Mouse (Mus musculus) kidney, embryonic 15.5 days (tissue): ENCODE results near the gene Coro2a. TPM values are rescaled to one million over a fixed set of nuclear protein-coding genes. Genes with fewer than 3 reads are reported as not detected.
"Not testable (repeated sequence)": the region's sequence is repeated elsewhere in the genome, so short reads cannot be mapped to it uniquely, and the experiment has no call there.

Source experiments
- ATAC-seq: fragments of 200-750 bp; cut with Nextera tagmentation; replicated peaks from 2 replicates; pipeline ENCODE4 v1.8.0; 2017; ENCODE audit warnings: moderate TSS enrichment; ENCODE audit not compliant: low FRiP score
- H3K27ac ChIP-seq: fragments of 300-500 bp; sonication (generic); 2 replicates; pipeline ENCODE4 v1.5.1; 2015; ENCODE audit warnings: mild to moderate bottlenecking, inconsistent platforms
- H3K27me3 ChIP-seq: fragments of 300-500 bp; sonication (generic); 2 replicates; pipeline ENCODE4 v1.6.1; 2015; ENCODE audit warnings: inconsistent platforms
- H3K36me3 ChIP-seq: fragments of 300-500 bp; sonication (generic); 2 replicates; pipeline ENCODE4 v1.6.1; 2015; ENCODE audit warnings: inconsistent platforms
- H3K4me1 ChIP-seq: fragments of 300-500 bp; sonication (generic); 2 replicates; pipeline ENCODE4 v1.6.1; 2015; ENCODE audit warnings: inconsistent platforms
- H3K4me2 ChIP-seq: fragments of 300-500 bp; sonication (generic); 2 replicates; pipeline ENCODE4 v1.6.1; 2015; ENCODE audit warnings: moderate library complexity, mild to moderate bottlenecking, inconsistent platforms
- H3K4me3 ChIP-seq: fragments of 300-500 bp; sonication (generic); replicated peaks from 2 replicates; pipeline ENCODE4 v1.5.1; 2015; ENCODE audit warnings: mild to moderate bottlenecking, inconsistent platforms
- H3K9ac ChIP-seq: fragments of 300-500 bp; sonication (generic); 2 replicates; pipeline ENCODE4 v1.6.1; 2015; ENCODE audit warnings: mild to moderate bottlenecking, inconsistent platforms
- H3K9me3 ChIP-seq: fragments of 300-500 bp; sonication (generic); replicated peaks from 2 replicates; pipeline ENCODE4 v1.6.1; 2016; ENCODE audit warnings: inconsistent platforms
- WGBS: fragments of 180-500 bp; shearing (Covaris S2); methylation state at CpG from one replicate; pipeline ENCODE4 v1.1.7; 2015; ENCODE audit warnings: mixed read lengths; 5-methylcytosine and 5-hydroxymethylcytosine counted together
- polyA plus RNA-seq: library from polyadenylated mRNA; unstranded; fragments of >200 nt; fragmentation: Nextera tagmentation; extraction: Ambion mirVana; gene quantifications from 2 replicates; pipeline ENCODE4 v1.2.1, GENCODE M21; 2015

The Coro2a gene
- polyA plus RNA-seq, 1 experiment from 2014 or later = 4.8 TPM

- H3K4me1 ChIP-seq, H3K27me3 ChIP-seq, ATAC-seq, H3K9me3 ChIP-seq, H3K4me3 ChIP-seq, H3K4me2 ChIP-seq, H3K9ac ChIP-seq, H3K27ac ChIP-seq, H3K36me3 ChIP-seq: not testable (repeated sequence)
- WGBS = 94% methylated on average over 8 of the region's 8 CpGs
Measured at GRCm38 (mm10) chr4:46578796-46579346, 23.1 kb downstream of the Coro2a start.

GRCm38 (mm10) chr4:46578228-46578627, 23.8 kb downstream of the Coro2a start:
- peaks cover 7% of the 10 kb centered on the region; the same call in 1 of the 2 replicates for H3K9me3 ChIP-seq
- H3K4me2 ChIP-seq = no peak overlapping the region
- H3K27ac ChIP-seq = no peak overlapping the region
- H3K36me3 ChIP-seq = no peaks in the 10 kb centered on the region
- 0 out of 2 replicates have a peak, but pooled peaks cover 8% of the 10 kb centered on the region for H3K4me1 ChIP-seq
- no peak overlapping the region for H3K4me3 ChIP-seq
- H3K9ac ChIP-seq = no peak overlapping the region
- no peak for ATAC-seq
- WGBS = 80% methylated on average over 1 of the region's 1 CpGs
- no peaks in the 10 kb centered on the region for H3K27me3 ChIP-seq

DNA sequence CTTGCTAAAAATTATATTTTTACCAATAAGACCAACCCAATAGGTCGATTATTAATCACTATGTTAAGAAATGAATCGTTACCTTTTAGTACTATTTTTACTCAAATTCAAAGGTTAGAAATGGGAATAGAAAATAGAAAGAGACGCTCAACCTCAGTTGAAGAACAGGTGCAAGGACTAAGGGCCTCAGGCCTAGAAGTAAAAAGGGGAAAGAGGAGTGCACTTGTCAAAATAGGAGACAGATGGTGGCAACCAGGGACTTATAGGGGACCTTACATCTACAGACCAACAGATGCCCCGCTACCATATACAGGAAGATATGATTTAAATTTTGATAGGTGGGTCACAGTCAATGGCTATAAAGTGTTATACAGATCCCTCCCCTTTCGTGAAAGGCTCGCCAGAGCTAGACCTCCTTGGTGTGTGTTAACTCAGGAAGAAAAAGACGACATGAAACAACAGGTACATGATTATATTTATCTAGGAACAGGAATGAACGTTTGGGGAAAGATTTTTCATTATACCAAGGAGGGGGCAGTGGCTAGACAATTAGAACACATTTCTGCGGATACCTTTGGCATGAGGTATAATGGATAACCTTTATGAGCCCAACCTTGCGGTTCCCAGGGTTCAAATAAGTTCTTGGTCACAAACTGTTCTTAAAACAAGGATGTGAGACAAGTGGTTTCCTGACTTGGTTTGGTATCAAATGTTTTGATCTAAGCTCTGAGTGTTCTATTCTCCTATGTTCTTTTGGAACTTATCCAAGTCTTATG, 26.3 kb downstream of the Coro2a start:
- not testable (repeated sequence) for H3K4me3 ChIP-seq, ATAC-seq

GRCm38 (mm10) chr4:46574841-46575240, 27.2 kb downstream of the Coro2a start:
- Histone ChIP-seq H3K4me2 (no peak overlapping the region), H3K4me1 (peaks cover 8% of the 10 kb centered on the region; the same call in 1 of the 2 replicates), H3K27ac (no peak overlapping the region), H3K9ac (no peak overlapping the region), H3K4me3 (no peak overlapping the region), H3K27me3 (no peaks in the 10 kb centered on the region), H3K9me3 (no peaks in the 10 kb centered on the region), H3K36me3 (no peaks in the 10 kb centered on the region)
- 62% methylated on average over 12 of the region's 12 CpGs for WGBS
- ATAC-seq = no peak

More for the DNA sequence above, 26.3 kb downstream of the Coro2a start:
- not testable (repeated sequence) for H3K4me2 ChIP-seq, H3K9ac ChIP-seq, H3K27ac ChIP-seq, H3K27me3 ChIP-seq, H3K9me3 ChIP-seq, H3K4me1 ChIP-seq, H3K36me3 ChIP-seq
- WGBS = 84% methylated on average over 6 of the region's 10 CpGs

DNA sequence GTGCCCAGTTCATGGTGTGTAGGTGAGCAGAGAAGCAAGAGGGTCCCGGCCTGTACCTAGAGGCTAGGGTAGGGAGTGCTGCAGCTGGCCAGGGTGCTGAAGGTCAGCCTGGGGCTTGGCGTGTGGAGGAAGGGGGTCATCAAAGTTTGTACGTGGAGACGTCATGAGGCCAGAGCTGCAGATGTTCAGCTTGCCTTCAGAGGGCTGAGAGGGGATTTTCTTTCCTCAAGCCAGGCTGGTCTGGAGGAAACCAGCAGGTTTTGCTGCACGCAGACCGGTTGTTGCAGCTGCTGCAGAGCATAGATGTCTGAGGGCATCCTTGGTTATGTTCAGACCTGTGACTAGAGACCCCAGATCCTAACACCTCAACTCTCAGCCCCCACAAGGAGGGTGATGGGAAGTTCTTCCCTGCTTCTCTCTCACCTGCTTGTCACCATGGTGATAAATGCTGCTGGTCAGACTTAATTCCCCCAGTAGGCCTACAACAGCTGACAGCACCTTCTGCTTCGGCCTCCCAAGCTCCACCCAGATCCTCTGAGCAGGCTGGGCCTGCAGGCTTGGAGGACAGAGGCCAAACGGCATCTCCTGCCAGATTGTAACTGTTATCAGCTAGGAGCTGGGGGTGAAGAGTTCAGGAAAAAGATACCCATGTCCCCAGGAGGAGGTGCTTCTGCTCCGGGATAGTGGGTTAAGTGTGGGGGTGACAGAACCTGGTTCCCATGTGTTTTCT, 27.8 kb downstream of the Coro2a start:
- Histone ChIP-seq H3K4me1 (peaks cover 8% of the 10 kb centered on the region; the same call in 1 of the 2 replicates), H3K9ac (no peak overlapping the region), H3K4me2 (no peak overlapping the region), H3K9me3 (no peaks in the 10 kb centered on the region), H3K27me3 (no peaks in the 10 kb centered on the region), H3K36me3 (no peaks in the 10 kb centered on the region), H3K27ac (no peak overlapping the region), H3K4me3 (no peak overlapping the region)
- ATAC-seq = no peak
- 38% methylated on average over 9 of the region's 9 CpGs for WGBS

- WGBS = 75% methylated on average over 4 of the region's 4 CpGs
- Histone ChIP-seq H3K4me2 (no peak overlapping the region), H3K27me3 (no peaks in the 10 kb centered on the region), H3K4me3 (no peak overlapping the region), H3K9me3 (no peaks in the 10 kb centered on the region), H3K9ac (no peak overlapping the region), H3K27ac (no peak overlapping the region), H3K36me3 (no peaks in the 10 kb centered on the region), H3K4me1 (peaks cover 8% of the 10 kb centered on the region; the same call in 1 of the 2 replicates)
- ATAC-seq = no peak
Measured at GRCm38 (mm10) chr4:46572616-46573015, 29.4 kb downstream of the Coro2a start.

DNA sequence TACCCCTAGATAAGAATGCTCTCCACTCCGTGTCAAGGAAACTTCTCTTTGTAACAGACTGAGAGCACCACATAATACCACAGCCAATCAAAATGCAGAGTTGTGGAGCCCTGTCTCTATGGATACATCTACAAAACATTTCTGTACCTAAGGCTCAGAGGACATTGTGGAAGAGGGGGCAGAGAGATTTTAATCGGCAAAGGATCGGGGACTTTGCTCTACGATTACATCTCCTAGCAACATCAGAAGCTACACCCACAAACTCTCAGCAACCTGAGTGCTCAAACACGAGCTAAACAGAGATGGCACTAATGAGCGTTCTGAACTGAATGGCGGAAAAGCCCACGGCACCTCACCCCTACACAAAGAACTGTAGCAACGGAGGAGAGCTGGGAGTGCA, 30.3 kb downstream of the Coro2a start:
- H3K36me3 ChIP-seq = no peaks in the 10 kb centered on the region
- WGBS = 92% methylated on average over 9 of the region's 9 CpGs
- H3K4me2 ChIP-seq = no peak overlapping the region
- ATAC-seq = no peak
- H3K27ac ChIP-seq = no peak overlapping the region
- H3K9ac ChIP-seq = no peak overlapping the region
- H3K4me3 ChIP-seq = no peak overlapping the region
- peaks cover 8% of the 10 kb centered on the region; the same call in 1 of the 2 replicates for H3K4me1 ChIP-seq
- no peaks in the 10 kb centered on the region for H3K9me3 ChIP-seq
- H3K27me3 ChIP-seq = no peaks in the 10 kb centered on the region

GRCm38 (mm10) chr4:46569671-46570070, 32.3 kb downstream of the Coro2a start:
- peaks cover 4% of the 10 kb centered on the region; the same call in 1 of the 2 replicates for H3K4me1 ChIP-seq
- no peaks in the 10 kb centered on the region for H3K36me3 ChIP-seq
- no peak overlapping the region for H3K27ac ChIP-seq
- no peaks in the 10 kb centered on the region for H3K27me3 ChIP-seq
- no peak overlapping the region for H3K4me3 ChIP-seq
- H3K9me3 ChIP-seq = no peaks in the 10 kb centered on the region
- 47% methylated on average over 5 of the region's 5 CpGs for WGBS
- ATAC-seq = no peak
- no peak overlapping the region for H3K9ac ChIP-seq
- H3K4me2 ChIP-seq = no peak overlapping the region

GRCm38 (mm10) chr4:46568169-46568568, 33.8 kb downstream of the Coro2a start:
- no peak overlapping the region for H3K4me2 ChIP-seq
- peaks cover 5% of the 10 kb centered on the region for H3K4me1 ChIP-seq
- no peaks in the 10 kb centered on the region for H3K36me3 ChIP-seq
- H3K9ac ChIP-seq = no peak overlapping the region
- H3K27me3 ChIP-seq = no peaks in the 10 kb centered on the region
- WGBS = 91% methylated on average over 8 of the region's 8 CpGs
- no peaks in the 10 kb centered on the region for H3K9me3 ChIP-seq
- ATAC-seq = no peak
- H3K27ac ChIP-seq = no peak overlapping the region
- no peak overlapping the region for H3K4me3 ChIP-seq

GRCm38 (mm10) chr4:46566931-46567671, 34.9 kb downstream of the Coro2a start:
- H3K36me3 ChIP-seq = no peaks in the 10 kb centered on the region
- no peak overlapping the region for H3K27ac ChIP-seq
- no peaks in the 10 kb centered on the region for H3K9me3 ChIP-seq
- no peaks in the 10 kb centered on the region for H3K27me3 ChIP-seq
- H3K4me2 ChIP-seq = no peak overlapping the region
- H3K4me1 ChIP-seq = peaks cover 5% of the 10 kb centered on the region
- no peak overlapping the region for H3K9ac ChIP-seq
- no peak overlapping the region for H3K4me3 ChIP-seq
- ATAC-seq = no peak
- WGBS = 83% methylated on average over 8 of the region's 8 CpGs

DNA sequence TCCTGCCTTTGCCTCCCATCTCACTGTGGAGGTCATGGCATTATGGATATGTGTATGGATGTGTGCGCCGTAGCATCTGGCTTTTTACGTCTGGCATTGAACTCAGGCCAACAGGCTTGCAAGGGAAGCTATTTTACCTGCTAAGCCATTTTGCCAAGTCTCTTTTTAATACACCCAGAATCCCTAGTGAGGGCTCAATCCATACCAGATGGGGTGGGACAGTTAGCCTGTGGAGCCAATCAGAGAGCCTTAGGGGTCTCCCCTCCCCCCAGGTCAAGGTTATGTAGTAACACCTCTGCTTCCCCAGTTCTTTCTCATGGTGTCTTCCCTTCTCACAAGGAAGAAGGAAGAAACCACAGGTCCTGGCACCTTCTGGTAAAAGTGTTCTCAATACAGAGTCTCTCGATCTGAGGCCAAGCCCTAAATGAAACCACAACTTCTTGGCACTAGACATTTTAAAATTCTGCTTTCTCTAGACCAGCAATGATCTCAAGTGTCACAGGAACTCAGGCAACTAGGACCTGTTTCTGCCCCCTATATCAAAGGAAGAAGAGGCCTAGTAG, 36.5 kb downstream of the Coro2a start:
- WGBS = 92% methylated on average over 4 of the region's 4 CpGs
- Histone ChIP-seq H3K9me3 (no peaks in the 10 kb centered on the region), H3K27me3 (no peaks in the 10 kb centered on the region)

More for the DNA sequence above, 36.5 kb downstream of the Coro2a start:
- H3K4me3 ChIP-seq = no peak overlapping the region
- no peak overlapping the region for H3K4me2 ChIP-seq
- no peak overlapping the region for H3K9ac ChIP-seq
- peaks cover 5% of the 10 kb centered on the region for H3K4me1 ChIP-seq
- no peak for ATAC-seq
- no peak overlapping the region for H3K27ac ChIP-seq
- no peaks in the 10 kb centered on the region for H3K36me3 ChIP-seq
